Mouse (Mus musculus): Measurements from ENCODE around the gene Ttc32. TPM values are rescaled to one million over a fixed set of nuclear protein-coding genes. Genes with fewer than 3 reads are reported as not detected.

Gene Ttc32
- polyA plus RNA-seq, 1 experiment from 2014 or later: 20.6 TPM

DNA sequence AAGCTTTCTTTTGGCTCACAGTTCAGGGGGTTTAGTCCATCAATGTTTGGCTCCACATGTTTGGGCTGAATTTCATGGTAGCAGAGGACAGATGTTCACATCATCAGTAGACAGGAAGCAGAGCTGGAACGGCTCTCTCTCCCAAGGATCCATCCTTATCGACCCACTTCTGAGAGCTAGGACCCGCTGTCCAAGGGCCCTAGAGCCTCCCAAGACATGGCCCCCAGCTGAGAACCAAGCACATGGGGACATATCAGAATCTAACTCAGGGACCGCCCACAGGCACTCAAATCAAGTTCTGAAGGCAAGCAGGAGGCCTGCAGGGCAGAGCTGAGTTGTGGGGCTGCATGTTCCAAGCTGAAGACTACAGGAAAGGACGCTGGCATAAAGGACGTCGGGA lies 14.9 kb downstream of the Ttc32 start:
- no peak for ATAC-seq (ENCODE audit: insufficient number of reproducible peaks, insufficient read depth, low FRiP score, low TSS enrichment, low read depth)
- Histone ChIP-seq H3K27ac (no peak overlapping the region), H3K9me3 (no peaks in the 10 kb centered on the region), H3K4me3 (no peak overlapping the region), H3K27me3 (no peaks in the 10 kb centered on the region), H3K36me3 (peaks cover 12% of the 10 kb centered on the region), H3K9ac (no peak overlapping the region), H3K4me1 (peaks cover 11% of the 10 kb centered on the region), H3K4me2 (no peak overlapping the region)
- 93% methylated on average over 7 of the region's 7 CpGs for WGBS

DNA sequence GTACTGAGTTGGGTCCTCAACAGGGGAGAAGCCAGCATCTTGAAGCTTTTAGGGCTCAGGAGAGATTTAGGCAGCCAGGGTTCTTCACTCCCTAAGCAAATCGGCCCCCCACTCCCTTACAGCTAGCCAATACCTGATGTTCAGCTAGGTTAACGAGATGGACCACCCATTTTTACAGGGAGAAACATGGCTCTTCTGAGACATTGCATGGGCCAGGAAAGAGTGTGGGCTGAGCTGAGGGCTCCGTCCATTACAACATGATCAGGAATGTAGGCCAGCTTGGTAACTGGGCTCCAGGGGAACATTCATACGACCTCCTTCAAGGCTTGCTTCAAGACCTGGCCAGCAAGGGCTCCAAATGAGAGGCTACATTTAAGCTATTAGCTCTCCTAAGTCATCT lies 16.9 kb downstream of the Ttc32 start:
- Histone ChIP-seq H3K36me3 (peaks cover 12% of the 10 kb centered on the region), H3K4me3 (no peak overlapping the region), H3K9me3 (no peaks in the 10 kb centered on the region), H3K27ac (no peak overlapping the region), H3K27me3 (peaks cover 5% of the 10 kb centered on the region; the same call in 1 of the 2 replicates), H3K4me2 (no peak overlapping the region), H3K4me1 (peaks cover 4% of the 10 kb centered on the region; the same call in 1 of the 2 replicates), H3K9ac (no peak overlapping the region)
- WGBS: 84% methylated on average over 4 of the region's 4 CpGs
- ATAC-seq (ENCODE audit: insufficient number of reproducible peaks, insufficient read depth, low FRiP score, low TSS enrichment, low read depth): no peak

- peaks cover 12% of the 10 kb centered on the region for H3K36me3 ChIP-seq
- no peak overlapping the region for H3K4me3 ChIP-seq
- H3K9ac ChIP-seq: no peak overlapping the region
- 77% methylated on average over 8 of the region's 8 CpGs for WGBS
- H3K4me2 ChIP-seq: no peak overlapping the region
- no peak overlapping the region for H3K27ac ChIP-seq
- peaks cover 4% of the 10 kb centered on the region; the same call in 1 of the 2 replicates for H3K4me1 ChIP-seq
- H3K27me3 ChIP-seq: peaks cover 5% of the 10 kb centered on the region; the same call in 1 of the 2 replicates
- no peak for ATAC-seq (ENCODE audit: insufficient number of reproducible peaks, insufficient read depth, low FRiP score, low TSS enrichment, low read depth)
- no peaks in the 10 kb centered on the region for H3K9me3 ChIP-seq
These were observed 18.3 kb downstream of the Ttc32 start for GRCm38 (mm10) chr12:9048090-9048489.

- Histone ChIP-seq H3K9ac (no peak overlapping the region), H3K36me3 (no peaks in the 10 kb centered on the region), H3K4me3 (no peak overlapping the region), H3K27me3 (peaks cover 5% of the 10 kb centered on the region; the same call in 1 of the 2 replicates), H3K4me1 (peaks cover 22% of the 10 kb centered on the region; the same call in 1 of the 2 replicates), H3K27ac (no peak overlapping the region), H3K4me2 (no peak overlapping the region), H3K9me3 (no peaks in the 10 kb centered on the region)
- WGBS: 26% methylated on average over 6 of the region's 6 CpGs
- ATAC-seq (ENCODE audit: insufficient number of reproducible peaks, insufficient read depth, low FRiP score, low TSS enrichment, low read depth): no peak
These were observed 21.0 kb downstream of the Ttc32 start for GRCm38 (mm10) chr12:9050824-9051223.

- Histone ChIP-seq H3K4me3 (no peak overlapping the region), H3K4me1 (peaks cover 22% of the 10 kb centered on the region; the same call in 1 of the 2 replicates), H3K9ac (no peak overlapping the region), H3K27ac (no peak overlapping the region), H3K36me3 (no peaks in the 10 kb centered on the region), H3K4me2 (no peak overlapping the region), H3K27me3 (peaks cover 5% of the 10 kb centered on the region; the same call in 1 of the 2 replicates), H3K9me3 (no peaks in the 10 kb centered on the region)
- WGBS: 55% methylated on average over 8 of the region's 8 CpGs
- 0 out of 2 replicates have a peak, but pooled peaks have one; percentile 56 for ATAC-seq (ENCODE audit: insufficient number of reproducible peaks, insufficient read depth, low FRiP score, low TSS enrichment, low read depth)
These were observed 22.5 kb downstream of the Ttc32 start for GRCm38 (mm10) chr12:9052075-9052829.

- Histone ChIP-seq H3K9me3 (no peaks in the 10 kb centered on the region), H3K9ac (0 out of 2 replicates have a peak overlapping the region, but pooled peaks have one; percentile 8), H3K4me1 (peaks cover 22% of the 10 kb centered on the region; the same call in 1 of the 2 replicates), H3K36me3 (no peaks in the 10 kb centered on the region), H3K4me2 (no peak overlapping the region), H3K27ac (no peak overlapping the region), H3K27me3 (peaks cover 5% of the 10 kb centered on the region; the same call in 1 of the 2 replicates), H3K4me3 (no peak overlapping the region)
- ATAC-seq (ENCODE audit: insufficient number of reproducible peaks, insufficient read depth, low FRiP score, low TSS enrichment, low read depth): no peak; the same call in 1 of the 2 replicates
- WGBS: 46% methylated on average over 7 of the region's 7 CpGs
These were observed 23.5 kb downstream of the Ttc32 start for GRCm38 (mm10) chr12:9053345-9053744.

DNA sequence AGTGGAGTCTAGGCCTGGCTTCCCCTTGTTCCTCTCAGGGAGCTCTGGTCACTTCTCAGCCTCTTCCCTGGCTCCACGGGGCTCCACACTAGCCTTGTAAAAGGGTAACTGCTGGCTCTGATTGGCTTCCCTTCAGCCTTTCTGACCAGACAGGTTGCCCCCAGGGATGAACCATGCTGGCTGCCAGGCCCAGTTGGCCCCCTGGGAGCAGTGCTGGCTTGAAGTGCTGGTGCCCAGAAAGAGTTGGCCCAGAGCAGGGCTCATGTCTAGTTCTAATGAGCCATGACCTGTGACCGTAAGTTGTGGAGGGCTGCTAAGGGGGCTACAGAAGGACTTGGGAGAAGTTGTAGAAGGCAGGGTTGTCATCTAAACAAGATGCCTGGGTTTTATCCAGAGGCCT lies 24.2 kb downstream of the Ttc32 start:
- H3K4me1 ChIP-seq: peaks cover 24% of the 10 kb centered on the region; the same call in 1 of the 2 replicates
- no peaks in the 10 kb centered on the region for H3K36me3 ChIP-seq
- no peak overlapping the region for H3K27ac ChIP-seq
- H3K9ac ChIP-seq: no peak overlapping the region
- H3K4me3 ChIP-seq: no peak overlapping the region
- no peaks in the 10 kb centered on the region for H3K9me3 ChIP-seq
- H3K27me3 ChIP-seq: peaks cover 5% of the 10 kb centered on the region; the same call in 1 of the 2 replicates
- no peak for ATAC-seq (ENCODE audit: insufficient number of reproducible peaks, insufficient read depth, low FRiP score, low TSS enrichment, low read depth)
- no peak overlapping the region for H3K4me2 ChIP-seq
- 57% methylated on average over 2 of the region's 2 CpGs for WGBS

GRCm38 (mm10) chr12:9055269-9055668 lies 25.5 kb downstream of the Ttc32 start:
- Histone ChIP-seq H3K9ac (no peak overlapping the region), H3K4me2 (no peak overlapping the region)
- 67% methylated on average over 11 of the region's 11 CpGs for WGBS

GRCm38 (mm10) chr12:9059502-9059901 lies 29.7 kb downstream of the Ttc32 start:
- no peaks in the 10 kb centered on the region for H3K27me3 ChIP-seq
- H3K9me3 ChIP-seq: no peaks in the 10 kb centered on the region
- no peak overlapping the region for H3K4me3 ChIP-seq
- peaks cover 19% of the 10 kb centered on the region for H3K4me1 ChIP-seq
- H3K27ac ChIP-seq: no peak overlapping the region
- no peaks in the 10 kb centered on the region for H3K36me3 ChIP-seq
- WGBS: 69% methylated on average over 3 of the region's 3 CpGs
- ATAC-seq (ENCODE audit: insufficient number of reproducible peaks, insufficient read depth, low FRiP score, low TSS enrichment, low read depth): no peak
- H3K9ac ChIP-seq: no peak overlapping the region
- H3K4me2 ChIP-seq: no peak overlapping the region

More at GRCm38 (mm10) chr12:9055269-9055668, 25.5 kb downstream of the Ttc32 start:
- no peaks in the 10 kb centered on the region for H3K36me3 ChIP-seq
- H3K4me3 ChIP-seq: no peak overlapping the region
- no peak for ATAC-seq (ENCODE audit: insufficient number of reproducible peaks, insufficient read depth, low FRiP score, low TSS enrichment, low read depth)
- H3K4me1 ChIP-seq: peaks cover 34% of the 10 kb centered on the region
- H3K27ac ChIP-seq: no peak overlapping the region; the same call in 1 of the 2 replicates
- H3K27me3 ChIP-seq: peaks cover 5% of the 10 kb centered on the region; the same call in 1 of the 2 replicates
- H3K9me3 ChIP-seq: no peaks in the 10 kb centered on the region

- Histone ChIP-seq H3K4me3 (no peak overlapping the region), H3K27ac (no peak overlapping the region), H3K27me3 (no peaks in the 10 kb centered on the region), H3K9me3 (no peaks in the 10 kb centered on the region), H3K9ac (no peak overlapping the region), H3K36me3 (no peaks in the 10 kb centered on the region), H3K4me2 (no peak overlapping the region), H3K4me1 (peaks cover 17% of the 10 kb centered on the region)
- 71% methylated on average over 9 of the region's 9 CpGs for WGBS
- no peak for ATAC-seq (ENCODE audit: insufficient number of reproducible peaks, insufficient read depth, low FRiP score, low TSS enrichment, low read depth)
These were observed 30.2 kb downstream of the Ttc32 start for GRCm38 (mm10) chr12:9059965-9060364.

DNA sequence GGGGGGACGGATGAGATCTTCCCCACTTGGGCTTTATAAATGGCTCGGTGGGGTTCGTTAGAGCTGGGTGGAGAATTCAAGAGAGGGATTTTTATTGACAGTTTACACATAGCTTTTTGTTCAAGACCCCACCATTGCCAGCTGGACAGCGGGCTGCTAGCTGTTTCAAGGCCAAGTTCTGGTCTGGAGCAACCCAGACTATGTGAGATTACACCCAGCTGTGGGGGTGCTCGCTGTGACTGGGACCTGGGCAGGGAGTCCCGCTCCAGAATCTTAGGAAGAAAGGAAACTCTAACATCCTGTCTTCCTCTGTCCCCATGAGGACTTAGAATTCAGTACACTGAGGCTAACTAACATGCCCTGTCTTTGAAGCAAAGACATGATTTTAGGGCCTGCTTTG lies 33.8 kb downstream of the Ttc32 start:
- Histone ChIP-seq H3K27ac (no peak overlapping the region), H3K27me3 (no peaks in the 10 kb centered on the region), H3K4me2 (no peak overlapping the region), H3K36me3 (no peaks in the 10 kb centered on the region), H3K9ac (no peak overlapping the region), H3K4me3 (no peak overlapping the region), H3K9me3 (no peaks in the 10 kb centered on the region), H3K4me1 (peaks cover 12% of the 10 kb centered on the region)
- WGBS: 82% methylated on average over 6 of the region's 6 CpGs
- no peak for ATAC-seq (ENCODE audit: insufficient number of reproducible peaks, insufficient read depth, low FRiP score, low TSS enrichment, low read depth)

- no peak for ATAC-seq (ENCODE audit: insufficient number of reproducible peaks, insufficient read depth, low FRiP score, low TSS enrichment, low read depth)
- H3K4me2 ChIP-seq: no peak overlapping the region
- no peaks in the 10 kb centered on the region for H3K9me3 ChIP-seq
- no peaks in the 10 kb centered on the region for H3K36me3 ChIP-seq
- H3K27me3 ChIP-seq: no peaks in the 10 kb centered on the region
- WGBS: 94% methylated on average over 1 of the region's 1 CpGs
- H3K9ac ChIP-seq: no peak overlapping the region
- no peak overlapping the region for H3K4me3 ChIP-seq
- no peak overlapping the region for H3K27ac ChIP-seq
- peaks cover 10% of the 10 kb centered on the region for H3K4me1 ChIP-seq
These were observed 41.3 kb downstream of the Ttc32 start for GRCm38 (mm10) chr12:9071058-9071457.

All from embryonic facial prominence, embryonic 13.5 days (tissue).